Mouse (Mus musculus) retina, embryonic 14.5 days (tissue): ENCODE results near the gene Fry.
"Not testable (repeated sequence)": the region's sequence is repeated elsewhere in the genome, so short reads cannot be mapped to it uniquely, and the experiment has no call there.

Experiments
- DNase-seq: peaks from one replicate; pipeline ENCODE4 v3.0.0-alpha.2; 2015; ENCODE audit warnings: low spot score

The Fry gene

GRCm38 (mm10) chr5:150457165-150457903 lies 338.9 kb downstream of the Fry start:
- DNase-seq: no peak

GRCm38 (mm10) chr5:150457904-150458739 lies 339.7 kb downstream of the Fry start:
- no peak for DNase-seq

GRCm38 (mm10) chr5:150459801-150460200 lies 341.4 kb downstream of the Fry start:
- no peak for DNase-seq

- no peak for DNase-seq
Observed at GRCm38 (mm10) chr5:150464721-150465120, 346.3 kb downstream of the Fry start.

GRCm38 (mm10) chr5:150465218-150465617 lies 346.8 kb downstream of the Fry start:
- no peak for DNase-seq

GRCm38 (mm10) chr5:150466132-150466531 lies 347.7 kb downstream of the Fry start:
- DNase-seq: no peak

- no peak for DNase-seq
Observed at GRCm38 (mm10) chr5:150468431-150468830, 350.0 kb downstream of the Fry start.

DNA sequence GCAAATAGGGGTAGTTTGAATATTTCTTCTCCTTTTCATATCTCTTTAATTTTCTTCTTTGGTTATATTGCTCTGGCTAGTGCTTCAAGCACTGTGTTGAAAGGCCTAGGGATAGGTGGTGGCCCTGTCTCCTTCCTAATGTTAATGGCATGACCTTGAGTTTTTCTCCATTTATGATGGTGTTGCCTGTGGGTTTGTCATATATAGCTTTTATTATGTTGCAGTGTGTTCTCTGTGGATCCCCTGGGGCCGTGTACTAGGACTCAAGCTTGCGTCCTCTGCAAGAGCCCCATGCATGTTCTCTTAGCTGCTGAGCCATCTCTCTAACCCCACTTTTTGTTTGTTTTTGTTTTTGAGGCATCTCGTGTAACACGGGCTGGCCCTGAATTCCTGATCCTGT lies 358.9 kb downstream of the Fry start:
- DNase-seq: no peak

DNA sequence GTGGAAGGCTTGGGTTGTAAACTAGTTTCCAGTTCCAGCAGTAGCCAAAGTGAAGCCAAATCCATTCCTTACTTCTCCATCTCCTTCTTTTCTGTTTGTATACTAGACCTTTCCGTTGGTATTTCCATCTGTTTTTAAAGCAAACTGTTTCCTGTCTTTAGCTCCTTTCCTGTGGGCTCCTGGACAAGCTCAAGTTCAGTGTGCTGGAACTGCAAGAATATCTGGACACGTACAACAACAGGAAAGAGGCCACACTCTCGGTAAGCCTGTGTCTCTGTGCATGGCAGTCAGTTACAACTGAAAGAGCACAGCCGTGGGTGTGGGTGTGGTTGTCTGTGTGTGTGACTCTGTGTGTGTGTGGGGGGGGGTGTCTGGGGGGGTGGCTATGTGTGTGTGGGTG lies 360.2 kb downstream of the Fry start:
- no peak for DNase-seq

DNA sequence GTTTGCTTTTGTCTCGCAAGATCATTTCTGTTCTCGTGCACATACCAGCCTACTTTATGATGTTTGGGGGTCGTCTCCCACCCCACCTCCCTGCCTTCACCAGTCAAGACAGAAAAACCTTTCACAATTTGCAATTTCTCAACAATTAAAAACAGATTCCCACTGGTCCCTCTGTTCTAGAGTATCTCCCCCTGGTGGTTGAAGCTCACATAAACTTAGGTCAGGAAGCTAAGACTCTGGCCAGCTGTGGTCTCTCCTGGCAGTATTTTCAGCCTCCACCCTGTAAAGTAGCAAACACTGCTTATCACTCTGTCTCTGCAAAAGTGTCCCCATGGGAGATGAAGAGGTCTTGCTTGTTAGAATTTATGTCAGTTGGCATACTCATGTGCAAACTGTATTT lies 366.8 kb downstream of the Fry start:
- peak; percentile 62 for DNase-seq

DNA sequence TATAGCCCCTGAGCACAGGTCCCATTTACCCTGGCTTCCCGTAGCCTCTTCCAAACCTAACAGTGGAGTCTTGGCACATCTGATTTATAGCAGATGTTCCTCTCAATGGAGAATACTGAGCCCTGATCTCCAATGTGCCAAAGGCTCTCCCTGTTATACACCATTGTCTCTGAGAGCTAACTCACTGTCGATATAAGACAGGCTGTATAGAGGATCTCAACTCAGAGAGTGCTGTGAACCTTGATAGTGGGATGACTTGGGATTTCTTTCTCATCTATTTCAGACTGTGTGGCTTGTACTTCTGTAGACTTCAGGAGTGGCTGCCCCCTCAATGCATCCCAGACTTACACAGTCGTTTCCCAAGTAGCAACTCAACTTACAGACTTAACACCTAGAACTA lies 371.8 kb downstream of the Fry start:
- no peak for DNase-seq

GRCm38 (mm10) chr5:150490821-150491220 lies 372.4 kb downstream of the Fry start:
- no peak for DNase-seq

GRCm38 (mm10) chr5:150491573-150492173 lies 373.2 kb downstream of the Fry start:
- not testable (repeated sequence) for DNase-seq

- peak; percentile 26 for DNase-seq
Observed at GRCm38 (mm10) chr5:150495792-150496191, 377.3 kb downstream of the Fry start.

DNA sequence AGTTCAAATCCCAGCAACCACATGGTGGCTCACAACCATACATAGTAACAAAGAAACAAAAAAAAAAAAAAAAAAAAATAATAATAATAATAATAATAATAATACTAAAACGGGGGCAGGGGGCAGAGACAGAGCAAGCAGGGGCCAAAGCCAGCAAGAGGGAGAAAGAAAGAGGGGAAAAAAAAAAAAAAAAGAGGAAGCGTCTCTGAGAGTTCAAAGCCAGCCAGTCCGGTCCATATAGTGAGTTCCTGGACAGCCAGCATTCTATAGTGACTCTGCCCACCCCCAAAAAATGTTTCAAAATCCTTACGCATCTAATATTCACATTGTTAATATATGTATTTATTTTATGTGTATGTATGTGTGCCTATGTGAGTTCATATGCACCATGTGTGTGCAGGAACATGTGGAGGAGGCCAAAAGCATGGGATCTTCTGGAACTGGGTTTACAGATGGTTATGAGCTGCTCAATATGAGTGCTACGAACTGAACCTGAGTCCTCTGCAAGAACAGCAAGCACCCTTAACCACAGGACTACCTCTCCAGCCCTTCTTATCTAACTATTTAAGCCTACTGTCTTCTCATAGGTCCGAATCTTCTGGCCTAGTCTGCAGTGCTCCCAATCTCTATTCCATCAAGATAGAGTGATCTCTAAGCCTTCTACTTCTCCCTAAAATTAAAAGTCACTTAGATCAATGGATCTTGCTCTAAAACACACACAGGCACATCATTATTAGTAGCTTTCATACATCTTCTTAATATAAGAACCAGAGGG lies 392.2 kb downstream of the Fry start:
- DNase-seq: no peak

DNA sequence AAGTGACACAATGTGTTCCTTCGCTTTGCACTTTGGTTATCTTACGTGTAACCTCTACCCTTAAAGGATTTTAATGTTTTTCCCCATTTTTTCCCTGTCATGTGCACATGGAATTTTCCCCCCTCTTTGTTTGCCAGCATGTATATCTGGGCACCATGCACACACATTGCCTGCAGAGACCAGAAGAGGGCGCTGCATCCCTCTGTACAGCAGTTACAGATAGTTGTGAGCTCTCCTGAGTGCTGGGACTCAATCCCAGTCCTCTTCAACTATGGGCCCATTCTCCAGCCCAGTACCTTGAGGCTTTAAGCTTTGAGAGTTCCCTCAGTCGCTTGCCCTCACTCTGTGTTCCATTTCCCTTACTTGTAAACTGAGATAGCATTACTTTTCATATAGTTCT lies 394.8 kb downstream of the Fry start:
- no peak for DNase-seq

GRCm38 (mm10) chr5:150514027-150514426 lies 395.6 kb downstream of the Fry start:
- DNase-seq: no peak

DNA sequence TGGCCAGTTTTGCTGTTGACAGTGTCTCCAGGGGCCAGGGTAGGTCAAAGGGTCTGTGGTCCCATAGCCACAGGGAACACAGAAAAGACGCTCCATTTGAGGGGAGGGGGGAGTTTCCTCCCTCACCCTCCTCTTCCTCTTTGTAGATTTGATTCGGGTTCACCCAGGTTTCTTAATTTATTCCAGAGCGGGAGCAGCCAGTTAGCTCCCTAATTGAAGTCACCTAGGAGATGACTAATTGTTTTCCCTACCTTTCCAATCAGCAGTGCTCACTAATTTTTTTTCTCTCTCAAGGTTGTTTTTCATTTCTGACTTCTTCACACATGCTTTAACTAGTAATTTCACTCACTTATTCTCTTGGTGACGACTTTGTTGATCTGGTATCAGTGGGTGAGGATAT lies 399.6 kb downstream of the Fry start, which contains the start of gene Zar1l:
Zar1l (minus strand) TSS at position 101 of the 400 bp plus-strand sequence.
- no peak for DNase-seq

- peak; percentile 32 for DNase-seq
Observed at GRCm38 (mm10) chr5:150519551-150519950, 401.1 kb downstream of the Fry start.

DNA sequence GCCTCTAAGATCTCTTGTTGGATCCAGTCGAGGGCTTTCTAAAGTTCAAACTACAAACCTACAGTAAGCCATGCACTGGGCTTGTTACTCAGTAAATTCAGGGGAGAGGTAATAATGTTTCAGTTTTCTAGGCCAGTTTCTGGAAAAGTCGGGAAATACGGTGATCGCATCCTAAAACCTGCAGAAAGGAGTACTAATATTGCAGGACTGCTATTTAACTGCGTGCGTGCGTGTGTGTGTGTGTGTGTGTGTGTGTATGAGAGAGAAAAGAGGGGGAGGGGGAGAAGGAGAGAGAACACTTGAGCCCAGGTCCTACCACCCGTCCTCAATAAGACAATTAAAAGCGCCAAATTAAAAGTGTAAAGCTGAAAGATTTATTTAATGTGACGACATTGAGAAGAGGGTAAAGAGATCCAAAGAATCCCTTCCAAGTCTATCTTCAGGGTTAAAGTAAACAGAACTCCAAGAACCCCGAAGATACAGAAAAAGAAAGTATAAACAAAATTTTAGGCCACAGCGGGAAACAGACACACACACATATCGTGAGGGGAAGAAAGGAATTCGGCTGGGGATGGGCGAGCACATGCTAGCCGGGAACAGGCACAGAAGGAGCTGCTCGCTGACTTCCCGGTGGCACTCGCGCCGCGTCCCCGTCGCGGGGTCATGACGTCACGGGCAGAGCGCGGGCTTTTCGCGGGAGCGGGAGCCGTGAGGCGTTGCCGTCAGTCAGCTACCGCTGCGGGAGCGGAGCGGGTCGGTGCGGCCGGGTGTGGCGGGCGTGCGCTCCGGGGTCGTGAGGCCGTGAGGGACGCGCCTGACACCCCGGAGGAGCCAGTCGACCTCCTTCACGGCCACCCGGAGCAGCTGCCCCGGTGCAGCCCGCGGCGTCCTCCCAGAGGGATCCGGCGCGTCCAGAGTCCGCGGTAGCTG lies 403.8 kb downstream of the Fry start, which contains the start of gene Brca2:
Brca2 (plus strand) TSS at position 694 of the 930 bp plus-strand sequence.
- peak; percentile 91 for DNase-seq

- DNase-seq: no peak
Observed at GRCm38 (mm10) chr5:150522867-150523234, 404.4 kb downstream of the Fry start.
